Mouse (Mus musculus) midbrain, postnatal 0 days (tissue): ENCODE measurements around the gene Pde9a. TPM values are rescaled to one million over a fixed set of nuclear protein-coding genes. Genes with fewer than 3 reads are reported as not detected.

ENCODE experiments used
- ATAC-seq: fragments of 200-750 bp; cut with Nextera tagmentation; 2 replicates; pipeline ENCODE4 v1.8.0; 2017; ENCODE audit warnings: moderate number of reproducible peaks, mild to moderate bottlenecking, moderate TSS enrichment, moderate library complexity; ENCODE audit not compliant: low FRiP score
- DNase-seq: peaks from one replicate; pipeline ENCODE4 v3.0.0-alpha.2; 2015; ENCODE audit warnings: low spot score
- H3K27ac ChIP-seq: fragments of 300-500 bp; sonication (generic); 2 replicates; pipeline ENCODE4 v1.5.1; 2014; ENCODE audit warnings: low read depth, mild to moderate bottlenecking, low read length, mixed read lengths
- H3K27me3 ChIP-seq: fragments of 300-500 bp; sonication (generic); 2 replicates; pipeline ENCODE4 v1.6.1; 2014; ENCODE audit warnings: low read length, control low read depth, mixed read lengths; ENCODE audit not compliant: insufficient read depth
- H3K36me3 ChIP-seq: fragments of 300-500 bp; sonication (generic); 2 replicates; pipeline ENCODE4 v1.6.1; 2014; ENCODE audit warnings: low read length, control low read depth, mixed read lengths; ENCODE audit not compliant: insufficient read depth
- H3K4me1 ChIP-seq: fragments of 300-500 bp; sonication (generic); 2 replicates; pipeline ENCODE4 v1.6.1; 2014; ENCODE audit warnings: mild to moderate bottlenecking, control low read depth, antibody characterized with exemption, low read length, mixed read lengths; ENCODE audit not compliant: insufficient read depth
- H3K4me2 ChIP-seq: fragments of 300-500 bp; sonication (generic); 2 replicates; pipeline ENCODE4 v1.6.1; 2014; ENCODE audit warnings: low read depth, mild to moderate bottlenecking, low read length, mixed read lengths; ENCODE audit not compliant: poor library complexity, severe bottlenecking
- H3K4me3 ChIP-seq: fragments of 300-500 bp; sonication (generic); 2 replicates; pipeline ENCODE4 v1.5.1; 2014; ENCODE audit warnings: low read depth, mild to moderate bottlenecking, low read length, moderate library complexity
- H3K9ac ChIP-seq: fragments of 300-500 bp; sonication (generic); replicated peaks from 2 replicates; pipeline ENCODE4 v1.6.1; 2014; ENCODE audit warnings: mild to moderate bottlenecking, low read length, moderate library complexity, mixed read lengths; ENCODE audit not compliant: poor library complexity, severe bottlenecking
- H3K9me3 ChIP-seq: fragments of 300-500 bp; sonication (generic); 2 replicates; pipeline ENCODE4 v1.6.1; 2016; ENCODE audit warnings: low read length, control low read depth
- CTCF ChIP-seq: IDR thresholded peaks from 2 replicates; pipeline ENCODE4 v1.5.1; 2016; ENCODE audit warnings: antibody characterized with exemption, mild to moderate bottlenecking
- WGBS: fragments of 180-500 bp; shearing (Covaris S2); extraction: QIAGEN DNeasy Blood & Tissue Kit; methylation state at CpG from one replicate; pipeline ENCODE4 v1.1.7; 2014; 5-methylcytosine and 5-hydroxymethylcytosine counted together
- polyA plus RNA-seq: library from polyadenylated mRNA; unstranded; fragments of >200 nt; fragmentation: Nextera tagmentation; extraction: Ambion mirVana; gene quantifications from 2 replicates; pipeline ENCODE4 v1.2.1, GENCODE M21; 2015
- total RNA-seq: library from RNA; depleted of rRNA; stranded (reverse); fragments of >200 nt; gene quantifications from 2 replicates; pipeline ENCODE4 v1.2.3, GENCODE M21; 2014

The Pde9a gene
- total and polyA plus RNA-seq, 2 experiments from 2014 or later, result 32.2 to 40.2 TPM

DNA sequence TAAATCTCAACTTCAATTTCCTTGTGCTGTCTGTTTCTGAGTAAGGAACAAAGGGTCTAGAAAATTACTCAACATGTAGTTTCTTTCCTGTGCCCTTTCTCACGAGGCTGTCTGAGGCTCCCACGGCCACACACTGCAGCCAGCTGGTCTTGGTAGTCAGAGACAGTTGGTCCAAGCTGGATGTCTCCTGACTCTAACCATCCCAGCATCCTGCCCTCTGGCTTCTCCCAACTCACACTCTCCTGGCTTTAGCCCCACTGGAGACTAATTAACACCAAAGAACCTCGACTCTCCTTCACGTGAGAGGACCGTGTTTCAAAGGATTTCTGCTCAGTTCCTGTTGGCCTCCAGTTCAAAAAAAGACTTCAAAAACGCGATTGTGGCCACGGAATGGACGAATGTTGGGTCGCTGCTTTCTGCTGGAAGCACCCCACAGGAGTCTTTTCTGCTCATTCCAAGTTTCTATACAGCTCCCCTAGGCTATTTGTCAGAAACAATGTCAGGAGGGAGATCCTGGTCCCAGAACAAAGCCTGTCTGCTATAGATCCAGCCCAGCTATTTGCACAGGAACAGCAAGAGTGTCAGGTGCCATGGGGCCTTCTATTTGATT is 23.8 kb downstream of the Pde9a start:
- Histone ChIP-seq H3K27me3 (no peaks in the 10 kb centered on the region), H3K36me3 (0 out of 2 replicates have a peak, but pooled peaks cover 4% of the 10 kb centered on the region), H3K9ac (no peak overlapping the region), H3K4me3 (no peak overlapping the region), H3K4me1 (peaks cover 10% of the 10 kb centered on the region), H3K9me3 (no peaks in the 10 kb centered on the region), H3K4me2 (no peak overlapping the region), H3K27ac (peak overlapping the region; percentile 67)
- 0 out of 2 replicates have a peak, but pooled peaks have one; percentile 55 for ATAC-seq
- 5% methylated on average over 10 of the region's 10 CpGs for WGBS
- TF ChIP-seq CTCF, result no peak
- DNase-seq, result peak; percentile 30

- Histone ChIP-seq H3K4me1 (no peaks in the 10 kb centered on the region), H3K36me3 (peaks cover 25% of the 10 kb centered on the region)
- no peak for TF ChIP-seq CTCF
Measured at GRCm38 (mm10) chr17:31415258-31415657, 29.2 kb downstream of the Pde9a start.

DNA sequence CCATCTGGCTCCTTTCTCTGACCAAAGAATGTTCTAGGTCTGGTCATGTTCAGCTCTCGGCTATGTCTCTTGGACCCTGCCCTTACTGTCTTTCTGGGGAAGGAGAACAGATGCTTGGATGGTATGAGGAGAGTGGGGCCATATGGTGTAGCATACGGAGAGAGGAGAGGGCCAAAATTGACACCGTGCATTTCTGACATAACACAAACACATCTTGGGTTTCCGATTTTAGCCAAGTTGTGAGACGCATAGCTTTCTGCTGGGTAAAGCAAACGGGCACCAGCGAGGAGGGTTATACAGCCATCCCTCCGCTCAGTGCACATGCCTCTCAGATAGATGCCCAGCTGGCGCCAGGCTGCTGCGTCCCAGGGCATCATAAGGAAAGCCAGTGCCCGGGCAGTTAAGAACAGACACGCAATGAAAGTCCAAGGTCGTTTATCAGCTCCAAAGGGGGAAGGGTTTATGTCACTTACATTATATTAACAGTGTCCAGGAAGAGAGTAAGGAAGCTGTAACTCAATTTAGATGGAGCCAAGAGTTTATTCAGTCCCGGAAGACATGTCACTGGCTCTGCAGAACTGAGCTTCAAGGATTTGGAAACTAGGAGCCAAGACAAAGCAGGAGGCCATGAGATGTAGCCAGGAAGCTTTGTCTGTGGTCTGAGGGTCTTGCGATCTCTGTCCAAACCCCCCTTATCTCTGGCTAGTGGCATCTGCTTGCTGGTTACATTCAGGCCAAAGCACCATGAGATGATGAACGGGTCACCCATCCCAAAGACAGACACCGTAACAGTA is 33.0 kb downstream of the Pde9a start:
- ATAC-seq (no peak), DNase-seq (peak; percentile 74)
- 90% methylated on average over 17 of the region's 17 CpGs for WGBS
- Histone ChIP-seq H3K4me2 (no peak overlapping the region), H3K9me3 (no peaks in the 10 kb centered on the region), H3K27me3 (no peaks in the 10 kb centered on the region), H3K4me1 (no peaks in the 10 kb centered on the region), H3K36me3 (peaks cover 27% of the 10 kb centered on the region), H3K9ac (no peak overlapping the region), H3K27ac (no peak overlapping the region), H3K4me3 (no peak overlapping the region)
- no peak for TF ChIP-seq CTCF

More at GRCm38 (mm10) chr17:31415258-31415657, 29.2 kb downstream of the Pde9a start:
- H3K4me3 ChIP-seq, result no peak overlapping the region
- ATAC-seq, result no peak
- no peak for DNase-seq
- H3K9ac ChIP-seq, result no peak overlapping the region
- no peaks in the 10 kb centered on the region for H3K9me3 ChIP-seq
- no peak overlapping the region for H3K27ac ChIP-seq
- no peaks in the 10 kb centered on the region for H3K27me3 ChIP-seq
- 87% methylated on average over 9 of the region's 9 CpGs for WGBS
- H3K4me2 ChIP-seq, result no peak overlapping the region

- H3K27me3 ChIP-seq, result no peaks in the 10 kb centered on the region
- no peak overlapping the region; the same call in 1 of the 2 replicates for H3K27ac ChIP-seq
- TF ChIP-seq CTCF, result no peak
- no peaks in the 10 kb centered on the region; the same call in 1 of the 2 replicates for H3K4me1 ChIP-seq
- no peak for DNase-seq
- no peak overlapping the region for H3K4me2 ChIP-seq
- ATAC-seq, result no peak
- no peaks in the 10 kb centered on the region for H3K9me3 ChIP-seq
- H3K4me3 ChIP-seq, result no peak overlapping the region
- WGBS, result 66% methylated on average over 2 of the region's 2 CpGs
- no peak overlapping the region for H3K9ac ChIP-seq
- H3K36me3 ChIP-seq, result peaks cover 23% of the 10 kb centered on the region
Measured at GRCm38 (mm10) chr17:31419598-31419950, 33.6 kb downstream of the Pde9a start.

- TF ChIP-seq CTCF, result no peak
- no peaks in the 10 kb centered on the region for H3K27me3 ChIP-seq
Measured at GRCm38 (mm10) chr17:31419995-31420394, 34.0 kb downstream of the Pde9a start.

DNA sequence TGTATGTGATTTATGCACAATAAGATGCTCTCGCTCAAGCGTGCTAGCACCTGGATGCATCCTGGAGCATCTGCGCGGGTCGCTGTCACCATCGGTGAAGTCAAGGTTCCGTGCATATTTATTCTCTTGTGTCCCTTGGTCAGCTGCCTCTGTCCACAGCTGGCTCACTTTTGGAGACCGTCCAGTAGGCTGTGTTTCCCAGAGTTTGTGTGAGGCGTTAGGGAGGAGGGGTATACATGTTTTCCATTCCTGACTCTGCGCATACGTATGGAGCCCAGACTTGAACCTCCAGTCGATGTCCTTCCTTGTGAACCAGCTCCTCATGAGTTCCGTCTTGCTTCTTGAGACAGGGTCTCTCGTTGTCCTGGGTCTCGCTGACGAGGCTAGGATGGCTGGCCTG is 34.6 kb downstream of the Pde9a start:
- no peak for ATAC-seq
- Histone ChIP-seq H3K9me3 (no peaks in the 10 kb centered on the region), H3K4me3 (no peak overlapping the region), H3K4me2 (no peak overlapping the region), H3K27me3 (no peaks in the 10 kb centered on the region), H3K4me1 (no peaks in the 10 kb centered on the region; the same call in 1 of the 2 replicates), H3K27ac (peak overlapping the region; percentile 26; the same call in 1 of the 2 replicates), H3K9ac (no peak overlapping the region), H3K36me3 (peaks cover 17% of the 10 kb centered on the region)
- TF ChIP-seq CTCF, result no peak
- DNase-seq, result no peak
- 87% methylated on average over 16 of the region's 16 CpGs for WGBS

More at GRCm38 (mm10) chr17:31419995-31420394, 34.0 kb downstream of the Pde9a start:
- ATAC-seq (peak; percentile 28; the same call in 1 of the 2 replicates), DNase-seq (no peak)
- Histone ChIP-seq H3K9ac (no peak overlapping the region), H3K4me1 (no peaks in the 10 kb centered on the region; the same call in 1 of the 2 replicates), H3K9me3 (no peaks in the 10 kb centered on the region), H3K27ac (no peak overlapping the region; the same call in 1 of the 2 replicates), H3K36me3 (peaks cover 23% of the 10 kb centered on the region), H3K4me3 (no peak overlapping the region), H3K4me2 (no peak overlapping the region)
- WGBS, result 35% methylated on average over 3 of the region's 3 CpGs
